Mouse (Mus musculus): ENCODE measurements around the gene Gm47791.

DNA sequence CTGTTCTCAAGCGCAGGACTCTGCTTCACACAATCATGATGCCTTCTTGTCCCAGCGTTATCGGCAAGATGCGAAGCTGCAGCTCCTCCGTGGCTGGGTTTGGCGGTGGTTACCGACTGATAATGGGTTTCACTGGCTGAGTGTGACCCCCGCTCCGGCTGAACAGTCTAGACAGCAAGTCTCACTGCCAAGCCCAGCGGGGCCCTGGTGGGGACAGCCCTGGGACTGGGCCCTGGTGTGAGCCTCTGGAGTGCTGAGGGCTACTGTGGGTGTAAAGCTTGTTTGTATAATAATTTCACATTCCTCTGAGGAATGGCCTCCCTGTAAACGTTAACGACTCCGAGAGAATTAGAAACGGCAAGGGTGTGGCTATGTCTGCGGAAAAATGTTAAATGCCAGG lies 49.1 kb upstream of the Gm47791 start:
- TF ChIP-seq CTCF (IDR thresholded peaks at IDR 0.05; ENCODE audit: low read depth), result no peak
- no peak for TF ChIP-seq EP300 (IDR thresholded peaks at IDR 0.05; ENCODE audit: low read depth)
